Mouse (Mus musculus) gastrocnemius, postnatal 4 days (tissue): ENCODE data around the gene Fgf12. TPM values are rescaled to one million over a fixed set of nuclear protein-coding genes. Genes with fewer than 3 reads are reported as not detected.

Experiments
- microRNA-seq: library from miRNA; unstranded; fragments of <30 nt; microRNA quantifications from one replicate; pipeline ENCODE4 v1.2.0, GENCODE M21; 2021
- total RNA-seq, 2 experiments: library from RNA; stranded (reverse); gene quantifications; 2 replicates each; pipeline ENCODE4 v1.2.3; 2021

Fgf12 gene
- total RNA-seq, 2 experiments from 2014 or later = 2.5 to 3.0 TPM

Small RNAs within 50 kb of the gene (microRNA-seq; reads per million reads assigned to microRNA genes)
- gene Mir690 = not detected

Other genes starting within 250 kb of the Fgf12 start
- gene Mb21d2, start 176.6 kb upstream of the Fgf12 start, total RNA-seq = 10 to 100 TPM; 11.4 to 12.5 TPM